Mouse (Mus musculus): ENCODE measurements at regions not wholly inside any gene's neighbourhood (a gene's known extent, or its start where the extent isn't known, plus 50 kb on each side); places are given as distances from the start of the nearest gene placed in this dataset.

DNA sequence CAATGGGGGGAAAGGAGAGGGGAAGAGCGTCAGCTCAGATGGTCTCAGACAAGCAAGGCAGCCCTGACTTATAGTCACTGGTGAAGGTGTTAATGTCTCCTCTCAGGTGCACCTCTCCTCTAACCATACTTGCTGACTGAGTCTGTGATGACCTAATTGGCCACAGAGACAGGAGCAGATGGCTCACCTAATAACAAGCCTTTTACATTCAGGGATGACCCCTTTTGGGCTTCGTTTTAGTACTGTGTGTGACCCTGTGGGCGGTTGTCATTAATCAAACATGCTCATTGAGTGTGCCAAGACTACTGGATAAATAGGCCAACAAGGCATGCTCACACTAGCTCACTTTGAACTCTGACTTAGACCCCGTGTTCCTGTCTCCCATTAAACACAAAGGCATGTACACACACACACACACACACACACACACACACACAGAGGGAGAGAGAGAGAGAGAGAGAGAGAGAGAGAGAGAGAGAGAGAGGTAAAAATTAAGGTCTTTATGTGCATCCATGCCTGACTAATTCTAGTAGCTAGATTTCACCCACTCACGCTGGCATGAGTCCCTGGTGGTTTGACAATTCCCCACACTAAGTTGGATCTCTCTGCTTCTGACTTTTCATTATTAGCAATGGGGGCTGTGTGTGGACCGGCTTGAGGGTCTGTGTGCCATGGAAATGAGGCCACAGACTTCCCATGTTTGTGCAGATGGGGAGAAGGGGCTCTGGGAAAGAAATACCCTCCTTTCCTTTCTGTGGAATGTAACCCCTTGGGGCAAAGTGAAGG is 332.1 kb downstream of the 1500009L16Rik start:
- no peak for DNase-seq (ENCODE audit: low read depth)
- TF ChIP-seq POLR2A (IDR thresholded peaks at IDR 0.05; ENCODE audit: borderline replicate concordance, extremely low read depth, insufficient read depth, insufficient read length, poor library complexity, severe bottlenecking) = no peak
- TF ChIP-seq CTCF (IDR thresholded peaks at IDR 0.05; ENCODE audit: borderline replicate concordance, extremely low read depth, insufficient read depth, insufficient read length) = no peak

DNA sequence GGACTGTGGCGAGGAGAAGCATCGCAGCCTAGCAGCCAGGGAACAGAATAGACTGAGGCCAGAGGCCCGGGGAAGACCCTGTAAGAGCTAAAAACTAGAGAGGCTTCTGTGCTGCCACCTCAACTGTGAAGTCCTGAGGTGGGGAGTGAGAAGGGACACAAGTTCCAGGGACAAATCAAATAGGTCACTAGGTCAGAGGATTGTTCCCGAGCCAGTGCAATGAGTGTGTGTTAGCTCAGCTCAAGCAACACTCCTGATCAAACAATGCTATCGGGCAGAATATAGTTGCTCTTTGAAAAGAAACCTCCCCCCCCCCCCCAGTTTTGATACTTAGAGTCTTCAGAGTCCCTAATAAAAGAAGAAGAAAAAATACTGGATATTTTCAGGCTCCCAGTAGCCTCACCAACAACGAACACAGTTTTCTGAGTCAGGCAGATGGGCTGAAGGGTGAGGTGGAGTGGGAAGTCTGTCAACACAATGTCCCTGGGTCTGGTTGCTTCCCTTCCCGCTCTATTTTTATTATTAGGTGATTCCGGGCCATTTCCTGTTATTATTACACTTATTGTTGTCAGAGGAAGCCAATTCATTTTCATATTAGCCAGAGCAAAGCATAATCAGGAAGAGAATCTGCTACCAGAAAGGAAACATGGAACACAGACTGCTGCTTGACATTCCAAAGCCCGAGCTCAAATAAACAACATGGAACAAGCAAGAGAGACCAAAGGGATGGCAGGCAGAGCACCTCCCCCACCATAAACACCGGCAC is 332.9 kb downstream of the 1500009L16Rik start:
- no peak for DNase-seq (ENCODE audit: low read depth)
- TF ChIP-seq POLR2A (IDR thresholded peaks at IDR 0.05; ENCODE audit: borderline replicate concordance, extremely low read depth, insufficient read depth, insufficient read length, poor library complexity, severe bottlenecking) = no peak
- no peak for TF ChIP-seq CTCF (IDR thresholded peaks at IDR 0.05; ENCODE audit: borderline replicate concordance, extremely low read depth, insufficient read depth, insufficient read length)

GRCm38 (mm10) chr10:84056323-84057169 is 333.9 kb downstream of the 1500009L16Rik start:
- TF ChIP-seq POLR2A (IDR thresholded peaks at IDR 0.05; ENCODE audit: borderline replicate concordance, extremely low read depth, insufficient read depth, insufficient read length, poor library complexity, severe bottlenecking) (no peak), CTCF (IDR thresholded peaks at IDR 0.05; ENCODE audit: borderline replicate concordance, extremely low read depth, insufficient read depth, insufficient read length) (no peak)
- DNase-seq (ENCODE audit: low read depth) = no peak

DNA sequence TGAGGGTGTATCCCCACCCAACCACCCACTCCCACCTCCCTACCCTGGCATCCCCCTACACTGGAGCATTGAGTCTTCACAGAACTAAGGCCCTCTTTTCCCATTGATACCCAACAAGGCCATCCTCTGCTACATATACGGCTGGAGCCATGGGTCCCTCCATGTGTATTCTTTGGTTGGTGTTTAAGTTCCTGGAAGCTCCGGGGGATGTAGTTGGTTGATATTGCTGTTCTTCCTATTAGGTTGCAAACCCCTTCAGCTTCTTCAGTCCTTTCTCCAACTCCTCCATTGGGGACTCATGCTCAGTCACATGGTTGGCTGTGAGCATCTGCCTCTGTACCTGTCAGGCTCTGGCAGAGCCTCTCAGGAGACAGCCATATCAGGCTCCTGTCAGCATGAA is 335.6 kb downstream of the 1500009L16Rik start:
- TF ChIP-seq CTCF (IDR thresholded peaks at IDR 0.05; ENCODE audit: borderline replicate concordance, extremely low read depth, insufficient read depth, insufficient read length) = no peak
- TF ChIP-seq POLR2A (IDR thresholded peaks at IDR 0.05; ENCODE audit: borderline replicate concordance, extremely low read depth, insufficient read depth, insufficient read length, poor library complexity, severe bottlenecking) = no peak
- no peak for DNase-seq (ENCODE audit: low read depth)

- peak; percentile 84 for DNase-seq (ENCODE audit: low read depth)
- TF ChIP-seq POLR2A (IDR thresholded peaks at IDR 0.05; ENCODE audit: borderline replicate concordance, extremely low read depth, insufficient read depth, insufficient read length, poor library complexity, severe bottlenecking) (no peak), CTCF (IDR thresholded peaks at IDR 0.05; ENCODE audit: borderline replicate concordance, extremely low read depth, insufficient read depth, insufficient read length) (no peak)
Observed at GRCm38 (mm10) chr10:84059646-84060491, 337.2 kb downstream of the 1500009L16Rik start.

DNA sequence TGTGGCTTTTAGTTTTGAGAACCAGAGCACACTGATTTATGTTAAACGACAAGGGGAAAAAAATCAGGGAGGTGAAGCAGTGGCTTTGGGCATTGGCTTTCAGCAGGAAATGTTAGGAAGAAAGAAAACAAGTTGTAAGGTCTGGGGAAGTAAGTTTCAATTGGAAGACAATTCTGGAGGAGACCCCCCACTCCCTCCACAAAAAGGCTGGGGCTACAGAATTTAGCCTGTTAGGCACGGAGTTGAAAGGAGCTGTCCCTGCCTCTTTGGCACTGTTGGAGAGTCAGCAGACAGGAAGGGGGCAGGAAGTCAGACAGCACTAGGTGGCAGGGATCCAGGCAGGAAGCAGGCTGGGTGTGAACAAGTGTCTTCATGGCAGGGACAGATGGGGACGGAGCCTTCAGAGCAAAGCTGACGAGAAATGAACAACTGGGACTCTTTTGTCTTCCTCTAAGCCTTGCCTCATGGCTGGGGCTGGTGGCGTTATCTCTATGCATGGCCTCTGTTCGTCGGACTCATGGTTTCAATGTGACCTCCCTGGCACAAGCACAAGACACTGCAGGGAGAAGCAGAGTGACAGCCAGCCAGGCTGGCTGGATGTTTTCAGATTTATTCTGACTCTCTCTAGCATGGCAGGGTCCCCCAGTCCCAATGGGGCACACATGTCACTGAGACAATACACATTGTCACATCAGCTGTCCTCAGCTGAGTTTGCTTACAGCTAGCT is 338.0 kb downstream of the 1500009L16Rik start:
- TF ChIP-seq CTCF (IDR thresholded peaks at IDR 0.05; ENCODE audit: borderline replicate concordance, extremely low read depth, insufficient read depth, insufficient read length) (no peak), POLR2A (IDR thresholded peaks at IDR 0.05; ENCODE audit: borderline replicate concordance, extremely low read depth, insufficient read depth, insufficient read length, poor library complexity, severe bottlenecking) (no peak)
- peak; percentile 91 for DNase-seq (ENCODE audit: low read depth)

- TF ChIP-seq POLR2A (IDR thresholded peaks at IDR 0.05; ENCODE audit: borderline replicate concordance, extremely low read depth, insufficient read depth, insufficient read length, poor library complexity, severe bottlenecking) = no peak
- no peak for TF ChIP-seq CTCF (IDR thresholded peaks at IDR 0.05; ENCODE audit: borderline replicate concordance, extremely low read depth, insufficient read depth, insufficient read length)
- DNase-seq (ENCODE audit: low read depth) = no peak
Observed at GRCm38 (mm10) chr10:84067052-84067650, 344.5 kb downstream of the 1500009L16Rik start.

GRCm38 (mm10) chr10:84069806-84070205 is 347.1 kb downstream of the 1500009L16Rik start:
- TF ChIP-seq CTCF (IDR thresholded peaks at IDR 0.05; ENCODE audit: borderline replicate concordance, extremely low read depth, insufficient read depth, insufficient read length) (no peak), POLR2A (IDR thresholded peaks at IDR 0.05; ENCODE audit: borderline replicate concordance, extremely low read depth, insufficient read depth, insufficient read length, poor library complexity, severe bottlenecking) (no peak)
- peak; percentile 31 for DNase-seq (ENCODE audit: low read depth)

DNA sequence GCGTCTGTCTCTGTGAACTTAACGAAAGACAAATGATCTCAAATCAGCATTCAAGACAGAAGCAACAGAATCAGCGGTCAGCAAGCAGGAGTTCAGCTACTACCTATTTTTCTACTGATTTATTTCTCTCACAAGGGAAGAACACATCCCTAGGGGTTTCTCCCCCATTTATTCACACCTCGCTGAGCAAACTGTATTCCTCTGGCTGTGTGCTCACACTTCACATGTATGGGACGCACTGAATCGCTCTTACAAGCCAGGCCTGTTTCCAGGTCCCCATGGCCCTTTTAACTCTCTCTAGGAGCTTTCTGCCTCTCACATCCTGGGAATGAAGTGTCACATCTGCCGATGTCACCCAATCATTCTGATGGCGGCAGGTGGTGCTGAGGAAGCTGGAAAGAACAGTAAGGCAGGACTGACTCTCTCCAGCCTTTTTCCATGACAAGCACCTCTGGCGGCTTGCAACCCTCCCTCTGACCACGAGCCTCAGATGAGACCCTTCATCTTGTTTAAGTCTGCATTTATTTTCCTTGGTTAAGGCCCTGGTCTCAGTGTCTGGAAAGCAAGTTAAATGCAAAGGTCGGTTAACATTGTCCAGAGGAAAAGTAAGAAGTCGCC is 350.3 kb downstream of the 1500009L16Rik start:
- peak; percentile 79 for DNase-seq (ENCODE audit: low read depth)
- no peak for TF ChIP-seq POLR2A (IDR thresholded peaks at IDR 0.05; ENCODE audit: borderline replicate concordance, extremely low read depth, insufficient read depth, insufficient read length, poor library complexity, severe bottlenecking)
- TF ChIP-seq CTCF (IDR thresholded peaks at IDR 0.05; ENCODE audit: borderline replicate concordance, extremely low read depth, insufficient read depth, insufficient read length) = no peak

All from brain, embryonic 14.5 days (tissue).